In the genomic region with DNA sequence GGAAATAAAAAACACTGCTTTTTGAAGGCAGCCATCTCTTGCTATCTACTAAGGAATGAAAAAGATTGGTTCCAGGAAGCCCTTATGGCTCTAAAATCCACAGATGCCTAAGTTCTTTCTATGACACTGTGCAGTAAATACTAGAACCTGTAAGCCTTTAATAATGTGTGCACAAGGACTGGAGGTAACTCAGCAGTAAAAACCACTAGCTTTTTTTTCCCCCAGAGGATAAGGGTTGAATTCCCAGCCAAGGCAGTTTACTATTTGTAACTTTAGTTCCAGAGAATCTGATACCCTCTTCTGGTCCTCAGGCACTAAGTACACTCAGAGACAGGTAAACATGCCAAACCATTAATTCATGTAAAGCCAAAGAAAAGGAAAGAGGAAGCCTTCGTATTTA, we compare ENCODE assay signal across 26 mouse cellular contexts. TPM values are rescaled to one million over a fixed set of nuclear protein-coding genes. Genes with fewer than 3 reads are reported as not detected.
"Had no signal": no experiment of that assay in that cellular context is flagged by ENCODE, and none has a peak within 500 bp of the region (broad histone marks: within the 10 kb centered on the region; RNA-seq: fewer than 3 reads in every experiment).

No protein-coding gene starts in this region.

RNA-seq across cellular contexts. Expression of a gene that starts 20.1 kb away (rescaled TPM):
- polyA plus RNA-seq: limb, embryonic 10.5 days; limb, embryonic 11.5 days; limb, embryonic 12.5 days; limb, embryonic 13.5 days; limb, embryonic 14.5 days; limb, embryonic 15.5 days; liver, adult 2 months; liver, embryonic 11.5 days; liver, embryonic 13.5 days; liver, embryonic 14.5 days; liver, embryonic 15.5 days; liver, embryonic 16.5 days; liver, postnatal 0 days; lung, embryonic 14.5 days; macrophage; midbrain, embryonic 10.5 days; midbrain, embryonic 11.5 days; midbrain, embryonic 12.5 days; midbrain, embryonic 13.5 days; midbrain, embryonic 14.5 days; midbrain, embryonic 15.5 days; midbrain, embryonic 16.5 days; midbrain, postnatal 0 days; myocyte; neural tube, embryonic 11.5 days; neural tube, embryonic 12.5 days had no signal
